ENCODE assay signal across 22 mouse cellular contexts in genomic region chr3:107812885-107813284, GRCm38 (mm10). TPM values are rescaled to one million over a fixed set of nuclear protein-coding genes. Genes with fewer than 3 reads are reported as not detected.
"Had no signal": no experiment of that assay in that cellular context is flagged by ENCODE, and none has a peak within 500 bp of the region (broad histone marks: within the 10 kb centered on the region; RNA-seq: fewer than 3 reads in every experiment).

No protein-coding gene starts in this region.

- H3K27ac ChIP-seq: lung, embryonic 15.5 days; macrophage; midbrain, embryonic 10.5 days; midbrain, embryonic 12.5 days; neural tube, embryonic 13.5 days; neural tube, embryonic 15.5 days had no signal

- H3K4me3 ChIP-seq: lung, embryonic 15.5 days; midbrain, embryonic 10.5 days; midbrain, embryonic 12.5 days; myocyte; neural tube, embryonic 13.5 days; neural tube, embryonic 15.5 days had no signal

- H3K9ac ChIP-seq: lung, embryonic 15.5 days; midbrain, embryonic 12.5 days; neural tube, embryonic 13.5 days; neural tube, embryonic 15.5 days had no signal

- H3K9me3 ChIP-seq: lung, embryonic 15.5 days; midbrain, embryonic 10.5 days; midbrain, embryonic 12.5 days; neural tube, embryonic 13.5 days; neural tube, embryonic 15.5 days had no signal

- H3K36me3 ChIP-seq: lung, embryonic 15.5 days; midbrain, embryonic 10.5 days; midbrain, embryonic 12.5 days; neural tube, embryonic 13.5 days; neural tube, embryonic 15.5 days had no signal

- ATAC-seq: lung, postnatal 0 days; midbrain, embryonic 16.5 days had no signal

- DNase-seq: lung, adult 2 months; lung, postnatal 14 days; lung, postnatal 36 days; midbrain, embryonic 14.5 days; retina, postnatal 1 day; right cerebral cortex, adult 18-20 months; right cerebral cortex, postnatal 25 days; right cerebral cortex, postnatal 4 days; spleen, adult 18-20 months; thymus, adult 18-20 months; thymus, postnatal 14 days; thymus, postnatal 36 days had no signal

- H3K27me3 ChIP-seq: lung, embryonic 15.5 days; midbrain, embryonic 12.5 days; neural tube, embryonic 13.5 days; neural tube, embryonic 15.5 days had no signal

- H3K4me2 ChIP-seq: lung, embryonic 15.5 days; midbrain, embryonic 12.5 days; neural tube, embryonic 13.5 days; neural tube, embryonic 15.5 days had no signal

RNA-seq across cellular contexts. Expression of gene Csf1, which starts 52.6 kb away (rescaled TPM):
- total RNA-seq: megakaryocyte-erythroid progenitor cell, adult 5-6 weeks had no signal
